Mouse (Mus musculus): ENCODE data around the gene Lipe. TPM values are rescaled to one million over a fixed set of nuclear protein-coding genes. Genes with fewer than 3 reads are reported as not detected.

Gene Lipe
- polyA plus RNA-seq, 1 experiment from 2014 or later = 9.1 TPM

DNA sequence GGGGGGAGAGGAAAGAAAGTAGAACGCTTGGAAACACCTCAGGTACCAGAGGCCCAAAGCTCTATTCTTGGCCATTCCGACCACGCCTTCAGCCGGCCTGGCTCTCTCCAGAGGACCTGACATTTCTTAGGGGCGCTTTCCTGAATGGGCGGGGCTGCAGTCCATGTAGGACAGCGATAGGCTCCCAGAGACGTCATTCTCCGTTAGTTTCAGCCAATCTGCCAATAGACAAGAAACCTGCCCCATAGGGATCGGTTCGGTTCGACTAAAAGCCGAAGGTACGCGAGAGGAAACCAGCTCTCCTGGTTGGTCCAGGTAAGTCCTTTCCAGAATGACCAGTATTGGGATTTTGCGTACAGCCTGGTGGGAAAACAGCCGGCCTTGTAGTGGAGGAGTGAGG is 22.0 kb downstream of the Lipe start:
- Histone ChIP-seq H3K27me3 (replicated peaks; ENCODE audit: control insufficient read depth, insufficient read depth, low read length) (no peaks in the 10 kb centered on the region), H3K9me3 (ENCODE audit: control insufficient read depth, low read length) (no peaks in the 10 kb centered on the region), H3K9ac (ENCODE audit: low read depth, low read length) (peak overlapping the region; percentile 55; the same call in 1 of the 2 replicates), H3K4me3 (ENCODE audit: low read length) (peak overlapping the region; percentile 41), H3K36me3 (ENCODE audit: control insufficient read depth, insufficient read depth, low read length) (no peaks in the 10 kb centered on the region), H3K27ac (ENCODE audit: low read length) (no peak overlapping the region), H3K4me2 (ENCODE audit: low read depth, low read length) (peak overlapping the region; percentile 59), H3K4me1 (ENCODE audit: control insufficient read depth, insufficient read depth, low read length) (peaks cover 19% of the 10 kb centered on the region)
- WGBS = 4% methylated on average over 17 of the region's 17 CpGs
- peak; percentile 77 for ATAC-seq

DNA sequence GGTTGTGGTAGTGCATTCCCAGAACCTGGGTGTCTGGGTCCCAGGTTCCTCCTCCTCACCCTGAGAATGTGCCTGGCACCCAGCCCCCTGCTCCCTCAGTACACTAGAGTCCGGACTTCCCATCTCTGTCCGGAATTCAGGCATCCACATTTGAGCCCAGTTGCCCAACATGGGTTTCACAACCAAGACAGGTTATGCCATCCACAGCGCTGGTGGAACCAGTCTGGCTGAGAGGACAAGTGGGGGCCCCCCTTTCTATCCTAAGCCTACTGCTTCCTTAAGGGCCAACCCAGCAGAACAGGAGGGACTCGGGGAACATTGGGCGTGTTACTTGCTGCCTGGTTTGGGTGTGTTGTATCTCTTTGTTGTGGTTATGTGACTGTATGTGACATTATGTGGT is 26.1 kb downstream of the Lipe start:
- no peak for ATAC-seq
- H3K27ac ChIP-seq (ENCODE audit: low read length) = no peak overlapping the region
- no peak overlapping the region for H3K4me2 ChIP-seq (ENCODE audit: low read depth, low read length)
- H3K4me3 ChIP-seq (ENCODE audit: low read length) = no peak overlapping the region
- H3K27me3 ChIP-seq (replicated peaks; ENCODE audit: control insufficient read depth, insufficient read depth, low read length) = peaks cover 23% of the 10 kb centered on the region
- H3K9me3 ChIP-seq (ENCODE audit: control insufficient read depth, low read length) = no peaks in the 10 kb centered on the region
- H3K36me3 ChIP-seq (ENCODE audit: control insufficient read depth, insufficient read depth, low read length) = no peaks in the 10 kb centered on the region
- H3K4me1 ChIP-seq (ENCODE audit: control insufficient read depth, insufficient read depth, low read length) = peaks cover 6% of the 10 kb centered on the region
- H3K9ac ChIP-seq (ENCODE audit: low read depth, low read length) = no peak overlapping the region
- 84% methylated on average over 5 of the region's 5 CpGs for WGBS

DNA sequence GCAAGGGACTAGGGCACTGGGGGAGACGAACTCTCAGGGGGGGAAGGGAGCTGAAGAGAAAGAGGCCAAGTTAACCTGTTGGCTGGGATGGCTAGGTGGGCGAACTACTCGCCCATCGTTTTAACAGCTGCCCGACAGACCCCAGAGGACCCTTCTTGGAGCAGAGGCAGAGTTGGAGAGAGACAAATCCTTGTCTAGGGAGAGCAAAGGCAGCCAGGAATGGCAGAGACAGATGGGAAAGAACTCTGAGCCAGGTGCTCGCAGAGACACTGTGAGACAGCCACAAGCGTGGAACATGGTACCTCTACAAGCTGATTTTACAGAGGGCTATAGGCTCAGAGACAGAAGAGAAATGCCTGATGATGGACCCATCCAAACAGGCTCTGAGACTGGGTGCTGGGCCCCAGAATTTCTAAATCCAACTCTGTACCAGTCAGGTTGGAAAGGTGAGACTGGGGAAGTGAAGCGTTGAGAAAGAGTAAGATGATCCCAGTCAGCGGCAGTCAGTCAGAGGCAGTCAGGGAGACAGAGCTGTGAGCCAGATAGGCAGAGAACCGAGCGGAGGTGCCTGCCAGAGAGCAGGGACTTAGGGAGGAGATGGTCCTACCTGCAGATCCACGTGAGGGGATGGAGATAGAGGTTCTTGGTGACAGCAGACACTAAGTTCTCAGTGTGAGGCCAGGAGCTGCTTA is 29.3 kb downstream of the Lipe start, which contains the start of gene Cnfn:
Gene Cnfn (minus strand): TSS at position 667 of the 692 bp plus-strand sequence.
- no peak for ATAC-seq
- no peak within 1 kb of the TSS for H3K4me3 ChIP-seq (ENCODE audit: low read length)
- peaks cover 30% of the 10 kb centered on the region for H3K27me3 ChIP-seq (replicated peaks; ENCODE audit: control insufficient read depth, insufficient read depth, low read length)
- H3K36me3 ChIP-seq (ENCODE audit: control insufficient read depth, insufficient read depth, low read length) = 0 out of 2 replicates have a peak, but pooled peaks cover 2% of the 10 kb centered on the region
- H3K9ac ChIP-seq (ENCODE audit: low read depth, low read length) = no peak within 1 kb of the TSS
- H3K27ac ChIP-seq (ENCODE audit: low read length) = no peak within 1 kb of the TSS
- H3K4me1 ChIP-seq (ENCODE audit: control insufficient read depth, insufficient read depth, low read length) = peaks cover 3% of the 10 kb centered on the region; the same call in 1 of the 2 replicates
- H3K4me2 ChIP-seq (ENCODE audit: low read depth, low read length) = no peak within 1 kb of the TSS
- 50% methylated on average over 12 of the region's 12 CpGs for WGBS
- H3K9me3 ChIP-seq (ENCODE audit: control insufficient read depth, low read length) = no peaks in the 10 kb centered on the region

DNA sequence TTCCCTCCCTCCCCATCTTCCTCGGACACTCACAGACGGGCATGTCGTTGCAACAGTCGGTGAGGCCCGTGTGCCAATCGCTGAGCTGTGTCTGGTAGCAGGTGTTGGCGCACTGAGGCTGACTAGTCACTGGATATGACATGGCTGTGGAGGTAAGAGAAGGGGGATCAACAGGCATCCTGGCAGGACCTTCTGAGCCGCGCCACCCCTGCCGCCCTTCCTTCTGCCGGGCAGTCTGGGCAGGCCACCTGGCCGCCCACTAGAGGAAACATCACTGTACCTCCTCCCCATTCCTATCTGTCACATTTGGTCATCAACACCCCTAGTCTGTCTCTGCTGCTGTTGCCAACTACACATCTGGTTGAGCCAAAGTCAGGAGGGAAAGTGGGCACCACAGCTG is 30.2 kb downstream of the Lipe start:
- H3K27me3 ChIP-seq (replicated peaks; ENCODE audit: control insufficient read depth, insufficient read depth, low read length) = peaks cover 30% of the 10 kb centered on the region
- no peak overlapping the region for H3K9ac ChIP-seq (ENCODE audit: low read depth, low read length)
- no peaks in the 10 kb centered on the region for H3K9me3 ChIP-seq (ENCODE audit: control insufficient read depth, low read length)
- H3K4me1 ChIP-seq (ENCODE audit: control insufficient read depth, insufficient read depth, low read length) = peaks cover 3% of the 10 kb centered on the region; the same call in 1 of the 2 replicates
- no peak for ATAC-seq
- 23% methylated on average over 12 of the region's 12 CpGs for WGBS
- no peak overlapping the region for H3K27ac ChIP-seq (ENCODE audit: low read length)
- H3K36me3 ChIP-seq (ENCODE audit: control insufficient read depth, insufficient read depth, low read length) = 0 out of 2 replicates have a peak, but pooled peaks cover 4% of the 10 kb centered on the region
- H3K4me3 ChIP-seq (ENCODE audit: low read length) = no peak overlapping the region
- no peak overlapping the region for H3K4me2 ChIP-seq (ENCODE audit: low read depth, low read length)

DNA sequence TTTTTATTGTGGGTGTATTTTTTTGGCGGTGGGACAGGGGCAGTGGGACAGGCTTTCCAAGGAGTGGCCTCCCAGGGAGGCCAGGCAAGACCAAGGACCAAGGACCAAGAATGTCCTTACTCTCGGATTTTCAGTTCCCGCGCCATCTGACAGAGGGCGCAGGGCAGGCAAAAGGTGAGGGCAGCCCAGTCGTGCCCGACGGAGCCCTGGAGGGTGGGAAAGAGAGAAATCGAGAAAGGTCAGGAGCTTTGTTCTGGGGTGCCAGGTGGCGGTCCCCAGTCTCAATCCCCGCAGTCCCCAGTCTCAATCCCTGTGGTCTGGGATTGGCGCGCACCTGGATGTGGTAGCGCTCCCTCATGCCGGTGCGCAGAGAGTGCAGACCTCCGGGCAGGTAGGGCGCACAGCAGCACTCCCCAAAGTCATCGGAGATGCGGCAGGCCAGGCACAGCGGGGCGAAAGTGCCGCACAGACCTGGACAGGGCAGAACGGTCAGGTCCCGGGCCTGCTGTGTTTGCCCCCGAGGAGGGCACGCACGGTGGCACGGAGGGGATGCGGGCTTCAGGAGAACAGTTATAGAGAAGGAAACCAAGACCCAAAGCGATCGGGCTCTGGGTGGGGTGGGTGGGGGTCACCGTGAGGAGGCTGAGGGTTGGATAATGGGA is 30.7 kb downstream of the Lipe start:
- Histone ChIP-seq H3K36me3 (ENCODE audit: control insufficient read depth, insufficient read depth, low read length) (0 out of 2 replicates have a peak, but pooled peaks cover 4% of the 10 kb centered on the region), H3K9ac (ENCODE audit: low read depth, low read length) (no peak overlapping the region), H3K4me2 (ENCODE audit: low read depth, low read length) (0 out of 2 replicates have a peak overlapping the region, but pooled peaks have one; percentile 22), H3K27me3 (replicated peaks; ENCODE audit: control insufficient read depth, insufficient read depth, low read length) (peaks cover 30% of the 10 kb centered on the region), H3K9me3 (ENCODE audit: control insufficient read depth, low read length) (no peaks in the 10 kb centered on the region), H3K4me3 (ENCODE audit: low read length) (0 out of 2 replicates have a peak overlapping the region, but pooled peaks have one; percentile 9), H3K4me1 (ENCODE audit: control insufficient read depth, insufficient read depth, low read length) (peaks cover 3% of the 10 kb centered on the region; the same call in 1 of the 2 replicates), H3K27ac (ENCODE audit: low read length) (no peak overlapping the region)
- WGBS = 2% methylated on average over 33 of the region's 33 CpGs
- no peak; the same call in 1 of the 2 replicates for ATAC-seq

DNA sequence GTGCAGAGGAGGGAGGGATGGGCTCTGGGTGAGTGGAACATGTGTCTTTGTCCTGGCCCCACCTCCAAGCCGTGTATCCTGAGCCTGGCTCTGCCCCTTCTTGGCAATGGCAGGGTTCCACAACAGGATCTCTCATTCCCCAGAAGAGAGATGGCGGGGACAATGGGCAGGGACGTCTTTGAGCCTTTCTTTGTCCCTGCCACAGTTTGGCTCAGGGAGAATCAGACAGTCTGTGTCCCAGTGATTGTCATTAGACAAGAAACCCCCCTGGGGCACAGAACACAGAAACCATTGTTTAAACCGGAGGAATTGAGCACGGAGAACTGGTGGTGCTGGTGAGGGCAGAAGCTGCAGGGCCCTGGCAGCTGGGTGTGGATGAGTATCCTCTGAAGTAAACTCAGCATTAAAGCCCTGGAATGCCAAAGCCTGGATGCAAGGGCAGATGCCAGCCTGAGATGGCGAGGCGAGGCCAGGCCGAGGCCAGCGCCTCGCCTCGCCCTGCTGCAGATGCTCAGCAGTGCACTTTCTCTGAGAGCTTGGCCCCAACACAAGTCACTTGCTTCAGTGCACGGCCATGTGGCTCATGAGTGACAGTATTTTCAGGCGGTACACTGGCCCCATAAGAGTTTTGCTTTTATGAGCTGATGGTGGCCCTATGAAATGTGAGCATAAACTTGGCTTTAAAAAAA is 32.4 kb downstream of the Lipe start:
- no peak; the same call in 1 of the 2 replicates for ATAC-seq
- 39% methylated on average over 13 of the region's 13 CpGs for WGBS

DNA sequence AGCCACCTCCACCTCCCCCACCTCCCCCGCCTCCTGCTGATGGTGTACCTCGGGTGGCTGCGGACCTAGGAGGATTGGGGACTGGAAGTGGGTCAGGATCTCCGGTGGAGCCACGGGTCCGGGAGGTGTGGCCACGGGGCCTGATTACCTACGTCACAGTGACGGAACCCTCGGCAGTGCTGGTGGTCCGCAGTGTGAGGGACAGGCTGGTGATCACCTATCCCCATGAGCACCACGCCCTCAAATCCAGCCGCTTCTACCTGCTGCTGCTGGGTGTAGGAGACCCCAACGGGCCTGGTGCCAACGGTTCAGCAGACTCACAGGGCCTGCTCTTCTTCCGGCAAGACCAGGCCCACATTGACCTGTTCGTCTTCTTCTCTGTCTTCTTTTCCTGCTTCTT is 34.9 kb downstream of the Lipe start:
- H3K27ac ChIP-seq (ENCODE audit: low read length) = no peak overlapping the region
- H3K27me3 ChIP-seq (replicated peaks; ENCODE audit: control insufficient read depth, insufficient read depth, low read length) = peaks cover 19% of the 10 kb centered on the region
- no peak overlapping the region for H3K4me2 ChIP-seq (ENCODE audit: low read depth, low read length)
- no peaks in the 10 kb centered on the region for H3K9me3 ChIP-seq (ENCODE audit: control insufficient read depth, low read length)
- H3K9ac ChIP-seq (ENCODE audit: low read depth, low read length) = no peak overlapping the region
- H3K36me3 ChIP-seq (ENCODE audit: control insufficient read depth, insufficient read depth, low read length) = peaks cover 4% of the 10 kb centered on the region; the same call in 1 of the 2 replicates
- 94% methylated on average over 17 of the region's 17 CpGs for WGBS
- no peak for ATAC-seq
- H3K4me1 ChIP-seq (ENCODE audit: control insufficient read depth, insufficient read depth, low read length) = peaks cover 3% of the 10 kb centered on the region; the same call in 1 of the 2 replicates
- no peak overlapping the region for H3K4me3 ChIP-seq (ENCODE audit: low read length)

More for the DNA sequence above, 32.4 kb downstream of the Lipe start:
- no peak overlapping the region for H3K9ac ChIP-seq (ENCODE audit: low read depth, low read length)
- H3K4me3 ChIP-seq (ENCODE audit: low read length) = no peak overlapping the region
- peaks cover 4% of the 10 kb centered on the region; the same call in 1 of the 2 replicates for H3K36me3 ChIP-seq (ENCODE audit: control insufficient read depth, insufficient read depth, low read length)
- H3K27ac ChIP-seq (ENCODE audit: low read length) = no peak overlapping the region
- peaks cover 30% of the 10 kb centered on the region for H3K27me3 ChIP-seq (replicated peaks; ENCODE audit: control insufficient read depth, insufficient read depth, low read length)
- no peak overlapping the region for H3K4me2 ChIP-seq (ENCODE audit: low read depth, low read length)
- H3K9me3 ChIP-seq (ENCODE audit: control insufficient read depth, low read length) = no peaks in the 10 kb centered on the region
- H3K4me1 ChIP-seq (ENCODE audit: control insufficient read depth, insufficient read depth, low read length) = peaks cover 3% of the 10 kb centered on the region; the same call in 1 of the 2 replicates

DNA sequence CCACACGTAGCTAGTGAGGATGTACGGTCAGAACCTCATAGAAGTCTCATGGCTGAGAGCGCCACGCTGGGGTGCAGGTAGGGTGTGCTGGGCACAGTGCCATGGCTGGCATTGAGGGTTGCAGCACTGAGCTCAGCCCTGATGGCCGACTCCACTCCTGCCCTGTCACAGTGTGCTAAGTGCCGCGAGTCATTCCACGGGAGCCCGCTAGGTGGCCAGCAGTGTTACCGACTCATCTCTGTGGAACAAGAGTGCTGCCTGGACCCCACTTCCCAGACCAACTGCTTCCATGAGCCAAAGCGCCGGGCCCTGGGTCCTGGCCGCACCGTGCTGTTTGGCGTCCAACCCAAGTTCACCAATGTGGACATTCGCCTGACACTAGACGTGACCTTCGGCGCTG is 35.4 kb downstream of the Lipe start:
- H3K9me3 ChIP-seq (ENCODE audit: control insufficient read depth, low read length) = no peaks in the 10 kb centered on the region
- peaks cover 4% of the 10 kb centered on the region; the same call in 1 of the 2 replicates for H3K36me3 ChIP-seq (ENCODE audit: control insufficient read depth, insufficient read depth, low read length)
- ATAC-seq = no peak
- peaks cover 3% of the 10 kb centered on the region; the same call in 1 of the 2 replicates for H3K4me1 ChIP-seq (ENCODE audit: control insufficient read depth, insufficient read depth, low read length)
- H3K9ac ChIP-seq (ENCODE audit: low read depth, low read length) = no peak overlapping the region
- H3K4me2 ChIP-seq (ENCODE audit: low read depth, low read length) = no peak overlapping the region
- peaks cover 14% of the 10 kb centered on the region for H3K27me3 ChIP-seq (replicated peaks; ENCODE audit: control insufficient read depth, insufficient read depth, low read length)
- H3K27ac ChIP-seq (ENCODE audit: low read length) = no peak overlapping the region
- 85% methylated on average over 19 of the region's 19 CpGs for WGBS
- no peak overlapping the region for H3K4me3 ChIP-seq (ENCODE audit: low read length)

DNA sequence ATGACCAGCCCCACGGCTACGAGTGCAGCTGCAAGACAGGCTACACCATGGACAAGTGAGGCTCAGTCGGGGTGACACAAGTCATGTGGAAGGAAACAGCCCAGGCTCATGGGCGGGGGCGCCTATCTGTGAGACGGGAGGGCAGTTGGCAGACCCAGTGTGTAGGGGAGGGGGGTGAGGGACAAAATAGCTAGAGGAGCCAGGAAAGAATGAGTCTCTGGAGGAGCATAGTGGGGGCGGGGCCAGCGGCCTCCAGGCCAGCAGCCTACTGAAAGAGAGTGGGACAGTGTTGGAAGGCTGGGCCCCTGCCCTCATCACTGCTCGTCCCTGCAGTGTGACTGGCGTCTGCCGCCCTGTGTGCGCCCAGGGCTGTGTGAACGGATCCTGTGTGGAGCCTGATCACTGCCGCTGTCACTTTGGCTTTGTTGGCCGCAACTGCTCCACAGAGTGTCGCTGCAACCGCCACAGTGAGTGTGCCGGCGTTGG is 39.7 kb downstream of the Lipe start:
- H3K27ac ChIP-seq (ENCODE audit: low read length) = no peak overlapping the region
- WGBS = 80% methylated on average over 19 of the region's 19 CpGs
- H3K27me3 ChIP-seq (replicated peaks; ENCODE audit: control insufficient read depth, insufficient read depth, low read length) = no peaks in the 10 kb centered on the region
- no peaks in the 10 kb centered on the region for H3K4me1 ChIP-seq (ENCODE audit: control insufficient read depth, insufficient read depth, low read length)
- no peaks in the 10 kb centered on the region for H3K9me3 ChIP-seq (ENCODE audit: control insufficient read depth, low read length)
- ATAC-seq = peak; percentile 31; the same call in 1 of the 2 replicates
- no peak overlapping the region for H3K9ac ChIP-seq (ENCODE audit: low read depth, low read length)
- H3K4me2 ChIP-seq (ENCODE audit: low read depth, low read length) = no peak overlapping the region
- no peaks in the 10 kb centered on the region; the same call in 1 of the 2 replicates for H3K36me3 ChIP-seq (ENCODE audit: control insufficient read depth, insufficient read depth, low read length)
- no peak overlapping the region for H3K4me3 ChIP-seq (ENCODE audit: low read length)
